Mouse (Mus musculus) MEL-GATA-1-ER (cell line): ENCODE results near the gene Olfr786.

Source experiments
- DNase-seq: peaks from one replicate; pipeline ENCODE4 v3.0.0-alpha.2; 2012; ENCODE audit warnings: low read depth; ENCODE audit errors: extremely low read depth

The Olfr786 gene

DNA sequence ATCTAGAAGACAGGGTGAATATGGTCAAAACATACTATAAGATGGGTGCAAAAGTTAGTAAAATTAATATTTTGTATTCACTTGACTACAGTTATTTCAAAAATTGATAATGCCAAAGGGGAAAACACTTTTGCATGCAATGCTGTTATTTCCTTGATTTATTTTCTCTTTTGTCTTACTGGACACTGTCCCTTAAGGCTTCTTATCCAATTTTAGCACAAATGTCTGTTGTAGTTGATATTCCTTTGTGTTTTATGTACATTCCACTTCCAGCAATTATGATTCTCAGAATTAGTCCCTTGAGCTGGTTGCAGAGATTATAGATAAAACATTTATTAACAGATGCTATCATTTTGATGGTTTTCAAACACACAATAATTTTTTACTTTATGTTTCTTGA, at the start of gene Olfr786:
Gene Olfr786, plus strand, starts transcription at position 301 of the 400 bp plus-strand sequence.
- no peak for DNase-seq

DNA sequence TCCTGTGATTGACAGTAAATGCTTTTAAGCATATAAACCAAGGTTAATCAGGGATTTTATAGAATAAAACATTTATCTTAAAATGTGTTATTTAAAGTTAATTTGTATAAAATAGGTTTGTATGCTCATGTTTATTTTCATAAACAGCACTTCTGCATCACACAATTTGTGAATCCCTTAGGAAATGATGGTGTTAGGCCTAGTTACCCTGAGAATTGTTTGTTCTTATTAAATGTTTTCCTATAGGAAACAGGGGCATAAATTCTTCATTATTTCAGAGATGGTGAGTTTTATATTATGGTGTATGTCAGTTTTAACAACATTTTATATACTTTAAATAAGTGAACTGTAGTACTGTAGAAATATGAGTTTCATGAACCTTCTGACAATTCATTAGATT, 43.3 kb upstream of the Olfr786 start, which contains the start of gene Olfr784:
Gene Olfr784, plus strand, starts transcription at position 301 of the 400 bp plus-strand sequence.
- DNase-seq, result no peak

DNA sequence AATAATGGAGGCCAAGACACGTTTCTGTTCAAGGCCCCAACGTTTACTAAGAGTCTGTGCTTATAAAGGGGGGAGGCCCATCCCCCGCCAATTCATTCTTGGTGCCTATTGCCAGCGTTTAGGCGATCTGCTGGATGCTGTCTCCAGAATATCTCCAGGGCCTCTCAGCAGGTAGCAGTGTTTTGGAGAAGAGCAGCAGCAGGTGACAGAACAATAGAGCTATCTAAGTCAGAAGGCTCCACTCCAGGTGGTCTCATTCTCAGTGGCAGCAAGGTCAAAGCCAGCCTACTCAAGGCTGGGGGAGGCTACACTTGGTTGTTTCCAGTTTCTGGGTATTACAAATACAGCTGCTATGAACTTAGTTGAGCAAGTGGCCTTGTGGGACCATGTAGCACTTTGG, 26.2 kb upstream of the Olfr786 start:
- DNase-seq, result no peak

- no peak for DNase-seq
These were observed 22.0 kb upstream of the Olfr786 start, which contains the start of gene Olfr785 for GRCm38 (mm10) chr10:129405126-129405525. Gene Olfr785 (plus strand): TSS chr10:129405426.

DNA sequence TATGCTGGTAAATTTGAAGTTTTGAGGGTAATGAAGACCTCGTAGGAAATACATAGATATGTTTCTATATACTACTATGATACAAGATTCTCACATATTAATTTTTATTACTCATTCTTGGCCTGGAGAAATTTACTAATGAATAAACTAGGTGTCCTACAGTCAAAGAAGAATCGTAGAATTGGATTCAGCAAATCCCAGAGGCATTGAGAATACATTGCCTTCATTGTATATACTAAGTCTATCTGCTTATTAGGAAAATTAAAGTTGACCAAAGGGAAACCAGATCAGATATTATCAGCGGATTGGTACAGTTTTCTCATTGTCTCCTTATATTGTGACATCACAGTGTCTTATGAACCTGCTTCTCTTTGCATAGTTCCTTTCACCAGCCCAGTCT, 34.5 kb downstream of the Olfr786 start, which contains the start of gene Olfr787:
Gene Olfr787, plus strand, starts transcription at position 301 of the 400 bp plus-strand sequence.
- DNase-seq, result no peak

DNA sequence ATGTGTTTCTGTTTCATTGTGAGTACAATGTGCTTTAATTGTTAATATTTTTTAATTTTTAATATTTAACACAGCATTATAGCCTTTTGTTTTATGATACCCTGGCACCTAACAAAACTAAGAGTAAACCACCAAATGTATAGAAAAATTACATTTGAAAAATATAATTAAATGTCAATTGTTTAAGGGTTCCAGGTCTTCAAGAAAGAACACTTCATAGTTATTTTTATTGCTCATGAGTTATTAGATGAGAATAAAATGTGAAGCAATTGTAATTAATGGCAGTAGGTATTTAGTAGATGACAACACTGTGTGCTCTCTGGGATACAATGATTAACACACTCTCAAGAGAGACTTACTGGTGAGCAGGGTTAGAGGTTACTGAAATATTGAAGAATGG, 43.6 kb downstream of the Olfr786 start, which contains the start of gene Olfr788:
Gene Olfr788, plus strand, starts transcription at position 301 of the 400 bp plus-strand sequence.
- DNase-seq, result no peak

- no peak for DNase-seq
These were observed 46.1 kb downstream of the Olfr786 start for GRCm38 (mm10) chr10:129473256-129473655.

DNA sequence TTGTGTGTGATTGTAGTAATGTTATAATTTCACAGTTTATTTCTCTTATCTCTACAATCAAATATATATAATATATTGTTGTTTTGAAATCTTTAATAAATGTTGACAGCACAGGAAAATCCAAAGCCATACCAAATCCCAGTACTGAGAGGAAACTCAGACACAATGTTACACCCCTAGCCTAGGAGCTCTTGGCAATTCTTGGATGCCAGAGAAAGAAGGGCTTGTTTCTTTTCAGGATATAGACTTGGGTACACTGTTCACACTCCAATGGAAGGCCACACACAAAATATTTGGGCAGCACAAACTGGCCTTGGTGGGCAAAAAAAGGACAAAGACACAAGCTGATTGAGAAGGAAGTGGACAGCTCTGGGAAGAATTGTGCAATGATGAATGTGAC, 46.6 kb downstream of the Olfr786 start:
- no peak for DNase-seq

- no peak for DNase-seq
These were observed 57.3 kb downstream of the Olfr786 start, which contains the start of gene Olfr789 for GRCm38 (mm10) chr10:129484452-129484851. Gene Olfr789 (plus strand): TSS chr10:129484752.
